Mouse (Mus musculus): ENCODE measurements around the gene Ctcfl. TPM values are rescaled to one million over a fixed set of nuclear protein-coding genes. Genes with fewer than 3 reads are reported as not detected.
"Not testable (repeated sequence)": the region's sequence is repeated elsewhere in the genome, so short reads cannot be mapped to it uniquely, and the experiment has no call there.

The Ctcfl gene
- total RNA-seq, 2 experiments from 2014 or later = 0.07 TPM

GRCm38 (mm10) chr2:173146728-173147127 lies 27.4 kb upstream of the Ctcfl start:
- no peak for DNase-seq
- intact Hi-C loops (cut with DNase I) = no loop called here

GRCm38 (mm10) chr2:173145808-173146207 lies 26.5 kb upstream of the Ctcfl start:
- intact Hi-C loops (cut with DNase I) = no loop called here
- no peak for DNase-seq

- DNase-seq = no peak
- intact Hi-C loops (cut with DNase I) = no loop called here
Observed at GRCm38 (mm10) chr2:173143611-173144010, 24.3 kb upstream of the Ctcfl start.

GRCm38 (mm10) chr2:173138323-173139239 lies 19.3 kb upstream of the Ctcfl start:
- intact Hi-C loops (cut with DNase I) = no loop called here
- no peak for DNase-seq

GRCm38 (mm10) chr2:173134695-173135094 lies 15.4 kb upstream of the Ctcfl start:
- intact Hi-C loops (cut with DNase I) = no loop called here
- DNase-seq = no peak

- intact Hi-C loops (cut with DNase I) = no loop called here
Observed at GRCm38 (mm10) chr2:173132794-173133300, 13.5 kb upstream of the Ctcfl start.

GRCm38 (mm10) chr2:173132262-173132661 lies 12.9 kb upstream of the Ctcfl start:
- intact Hi-C loops (cut with DNase I) = no loop called here

More at GRCm38 (mm10) chr2:173132794-173133300, 13.5 kb upstream of the Ctcfl start:
- no peak for DNase-seq

GRCm38 (mm10) chr2:173129111-173129510 lies 9.8 kb upstream of the Ctcfl start:
- DNase-seq = no peak
- intact Hi-C loops (cut with DNase I) = no loop called here

More at GRCm38 (mm10) chr2:173132262-173132661, 12.9 kb upstream of the Ctcfl start:
- DNase-seq = no peak

- DNase-seq = no peak
- intact Hi-C loops (cut with DNase I) = no loop called here
Observed at GRCm38 (mm10) chr2:173126386-173126785, 7.1 kb upstream of the Ctcfl start.

- intact Hi-C loops (cut with DNase I) = no loop called here
Observed at GRCm38 (mm10) chr2:173124022-173124735, 4.9 kb upstream of the Ctcfl start.

GRCm38 (mm10) chr2:173120117-173120516 lies 792 bp upstream of the Ctcfl start:
- DNase-seq; intact Hi-C loops (cut with DNase I): not testable (repeated sequence)

More at GRCm38 (mm10) chr2:173124022-173124735, 4.9 kb upstream of the Ctcfl start:
- no peak for DNase-seq

- intact Hi-C loops (cut with DNase I); DNase-seq: not testable (repeated sequence)
Observed at GRCm38 (mm10) chr2:173113796-173114195, 5.5 kb downstream of the Ctcfl start.

GRCm38 (mm10) chr2:173110571-173110970 lies 8.8 kb downstream of the Ctcfl start:
- intact Hi-C loops (cut with DNase I) = no loop called here
- no peak for DNase-seq

GRCm38 (mm10) chr2:173109510-173109909 lies 9.8 kb downstream of the Ctcfl start:
- intact Hi-C loops (cut with DNase I) = loop anchor here (5.0 kb wide), 1 partner anchor 438 kb away; no protein-coding TSS in a partner anchor
- no peak for DNase-seq

GRCm38 (mm10) chr2:173108509-173109190 lies 10.7 kb downstream of the Ctcfl start:
- intact Hi-C loops (cut with DNase I) = loop anchor here (5.0 kb wide), 1 partner anchor 439 kb away; no protein-coding TSS in a partner anchor

GRCm38 (mm10) chr2:173106889-173107785 lies 12.2 kb downstream of the Ctcfl start:
- intact Hi-C loops (cut with DNase I) = loop anchor here (1.0 to 5.0 kb wide), 3 partner anchors 77 to 455 kb away; no protein-coding TSS in a partner anchor
- peak; percentile 53 to 75 for DNase-seq

More at GRCm38 (mm10) chr2:173108509-173109190, 10.7 kb downstream of the Ctcfl start:
- DNase-seq = no peak

- intact Hi-C loops (cut with DNase I) = loop anchor here (5.0 kb wide), 1 partner anchor 441 kb away; no protein-coding TSS in a partner anchor
- no peak for DNase-seq
Observed at GRCm38 (mm10) chr2:173106409-173106808, 12.9 kb downstream of the Ctcfl start.

GRCm38 (mm10) chr2:173097337-173097736 lies 22.0 kb downstream of the Ctcfl start:
- intact Hi-C loops (cut with DNase I) = not testable (repeated sequence)
- DNase-seq = peak in 1 of 2 experiments; percentile 39

- intact Hi-C loops (cut with DNase I) = loop anchor here (2.0 to 10.0 kb wide), 3 partner anchors 91 to 615 kb away; partner anchors contain the start of gene Fam209
- peak; percentile 82 to 88 for DNase-seq
Observed at GRCm38 (mm10) chr2:173089437-173089836, 29.9 kb downstream of the Ctcfl start.

Data from heart, postnatal 14 days (tissue).